Mouse (Mus musculus) ES-Bruce4 (cell line): ENCODE results near the gene Tmem98. TPM values are rescaled to one million over a fixed set of nuclear protein-coding genes. Genes with fewer than 3 reads are reported as not detected.

Experiments used
- H3K27ac ChIP-seq: 2 replicates; pipeline ENCODE4 v1.5.1; 2012; ENCODE audit warnings: low read length, inconsistent platforms; ENCODE audit not compliant: insufficient read depth
- H3K27me3 ChIP-seq: 2 replicates; pipeline ENCODE4 v1.6.1; 2012; ENCODE audit warnings: mild to moderate bottlenecking, low read length, inconsistent platforms; ENCODE audit not compliant: control insufficient read depth, poor library complexity, insufficient read depth, severe bottlenecking
- H3K36me3 ChIP-seq: 2 replicates; pipeline ENCODE4 v1.6.1; 2012; ENCODE audit warnings: inconsistent platforms, mild to moderate bottlenecking, low read length, moderate library complexity; ENCODE audit not compliant: control insufficient read depth, poor library complexity, insufficient read depth, severe bottlenecking
- H3K4me1 ChIP-seq: one replicate; pipeline ENCODE4 v1.8.1; 2011; ENCODE audit warnings: low read length; ENCODE audit not compliant: control insufficient read depth, insufficient read depth
- H3K4me3 ChIP-seq: 2 replicates; pipeline ENCODE4 v1.5.1; 2011; ENCODE audit warnings: low read depth, mild to moderate bottlenecking, low read length
- H3K9ac ChIP-seq: 2 replicates; pipeline ENCODE4 v1.6.1; 2012; ENCODE audit warnings: low read depth, mild to moderate bottlenecking, inconsistent platforms; ENCODE audit not compliant: poor library complexity, severe bottlenecking
- H3K9me3 ChIP-seq: replicated peaks from 2 replicates; pipeline ENCODE4 v1.6.1; 2012; ENCODE audit warnings: mild to moderate bottlenecking, low read length, inconsistent platforms; ENCODE audit not compliant: control insufficient read depth, poor library complexity, insufficient read depth, severe bottlenecking
- CTCF ChIP-seq: IDR thresholded peaks from one replicate; pipeline ENCODE4 v1.8.1; 2011; ENCODE audit warnings: low read depth, low read length
- EP300 ChIP-seq: IDR thresholded peaks from 2 replicates; pipeline ENCODE4 v1.6.1; 2011; ENCODE audit warnings: low read depth, low read length; ENCODE audit not compliant: insufficient read depth
- POLR2A ChIP-seq: IDR thresholded peaks from one replicate; pipeline ENCODE4 v1.8.1; 2011; ENCODE audit warnings: low read length; ENCODE audit not compliant: insufficient read depth
- polyA plus RNA-seq: library from polyadenylated mRNA; stranded (reverse); fragments of >200 nt; gene quantifications from 2 replicates; pipeline ENCODE4 v1.2.4, GENCODE M21; 2011; ENCODE audit warnings: low read depth; ENCODE audit not compliant: missing spikeins, insufficient read depth, insufficient read length

Gene Tmem98
- polyA plus RNA-seq: 13.1 and 16.8 TPM in 2 replicates

GRCm38 (mm10) chr11:80809993-80810821, at the start of gene Tmem98:
Gene Tmem98 (plus strand): TSS chr11:80810175.
- H3K36me3 ChIP-seq: no peaks in the 10 kb centered on the region; the same call in 1 of the 2 replicates
- no peak for TF ChIP-seq POLR2A
- TF ChIP-seq EP300: no peak
- no peak for TF ChIP-seq CTCF
- H3K27ac ChIP-seq: no peak within 1 kb of the TSS

GRCm38 (mm10) chr11:80761285-80761974, 48.5 kb upstream of the Tmem98 start:
- no peaks in the 10 kb centered on the region for H3K36me3 ChIP-seq
- H3K4me3 ChIP-seq: no peak overlapping the region
- H3K9ac ChIP-seq: no peak overlapping the region
- TF ChIP-seq EP300 (no peak), POLR2A (no peak), CTCF (no peak)
- H3K9me3 ChIP-seq: no peaks in the 10 kb centered on the region
- H3K4me1 ChIP-seq: no peaks in the 10 kb centered on the region
- no peaks in the 10 kb centered on the region for H3K27me3 ChIP-seq
- H3K27ac ChIP-seq: no peak overlapping the region

More at GRCm38 (mm10) chr11:80809993-80810821, at the start of gene Tmem98:
- no peaks in the 10 kb centered on the region for H3K27me3 ChIP-seq
- peak within 1 kb of the TSS; percentile 91 for H3K4me3 ChIP-seq
- H3K9me3 ChIP-seq: no peaks in the 10 kb centered on the region
- peak within 1 kb of the TSS; percentile 93 for H3K9ac ChIP-seq
- peaks cover 5% of the 10 kb centered on the region for H3K4me1 ChIP-seq

- no peaks in the 10 kb centered on the region for H3K27me3 ChIP-seq
- TF ChIP-seq POLR2A: no peak
- TF ChIP-seq CTCF: no peak
- TF ChIP-seq EP300: no peak
- H3K9me3 ChIP-seq: no peaks in the 10 kb centered on the region
- no peak overlapping the region for H3K27ac ChIP-seq
- no peak overlapping the region for H3K4me3 ChIP-seq
- no peaks in the 10 kb centered on the region for H3K36me3 ChIP-seq
- H3K9ac ChIP-seq: no peak overlapping the region
- no peaks in the 10 kb centered on the region for H3K4me1 ChIP-seq
These were observed 47.9 kb upstream of the Tmem98 start for GRCm38 (mm10) chr11:80762066-80762465.

- TF ChIP-seq POLR2A (no peak), CTCF (no peak), EP300 (no peak)
- H3K27me3 ChIP-seq: no peaks in the 10 kb centered on the region; the same call in 1 of the 2 replicates
- H3K4me1 ChIP-seq: no peaks in the 10 kb centered on the region
- H3K27ac ChIP-seq: no peak overlapping the region
- no peak overlapping the region for H3K4me3 ChIP-seq
- no peaks in the 10 kb centered on the region for H3K9me3 ChIP-seq
- H3K36me3 ChIP-seq: no peaks in the 10 kb centered on the region
- no peak overlapping the region for H3K9ac ChIP-seq
These were observed 43.9 kb upstream of the Tmem98 start for GRCm38 (mm10) chr11:80766068-80766467.

GRCm38 (mm10) chr11:80766472-80767319, 43.3 kb upstream of the Tmem98 start:
- Histone ChIP-seq H3K4me3 (no peak overlapping the region), H3K27ac (no peak overlapping the region), H3K4me1 (no peaks in the 10 kb centered on the region), H3K9me3 (no peaks in the 10 kb centered on the region), H3K9ac (no peak overlapping the region), H3K27me3 (no peaks in the 10 kb centered on the region; the same call in 1 of the 2 replicates), H3K36me3 (no peaks in the 10 kb centered on the region)
- TF ChIP-seq CTCF: no peak
- TF ChIP-seq EP300: no peak
- no peak for TF ChIP-seq POLR2A

GRCm38 (mm10) chr11:80767320-80767617, 42.7 kb upstream of the Tmem98 start:
- no peaks in the 10 kb centered on the region for H3K4me1 ChIP-seq
- H3K4me3 ChIP-seq: no peak overlapping the region
- H3K9ac ChIP-seq: no peak overlapping the region
- no peaks in the 10 kb centered on the region; the same call in 1 of the 2 replicates for H3K27me3 ChIP-seq
- no peaks in the 10 kb centered on the region for H3K36me3 ChIP-seq
- H3K27ac ChIP-seq: no peak overlapping the region
- TF ChIP-seq CTCF (no peak), EP300 (no peak), POLR2A (no peak)
- H3K9me3 ChIP-seq: no peaks in the 10 kb centered on the region
